Mouse (Mus musculus) stomach, embryonic 14.5 days (tissue): ENCODE measurements around the gene Pclo. TPM values are rescaled to one million over a fixed set of nuclear protein-coding genes. Genes with fewer than 3 reads are reported as not detected.
"Not testable (repeated sequence)": the region's sequence is repeated elsewhere in the genome, so short reads cannot be mapped to it uniquely, and the experiment has no call there.

ENCODE experiments used
- ATAC-seq: fragments of 200-750 bp; cut with Nextera tagmentation; 2 replicates; pipeline ENCODE4 v1.8.0; 2017; ENCODE audit warnings: low read depth, moderate TSS enrichment; ENCODE audit not compliant: insufficient number of reproducible peaks, insufficient read depth, low FRiP score
- H3K27ac ChIP-seq: fragments of 300-500 bp; sonication (generic); 2 replicates; pipeline ENCODE4 v1.5.1; 2014; ENCODE audit warnings: mild to moderate bottlenecking, low read length, moderate library complexity, mixed read lengths
- H3K27me3 ChIP-seq: fragments of 300-500 bp; sonication (generic); 2 replicates; pipeline ENCODE4 v1.6.1; 2014; ENCODE audit warnings: low read length, control low read depth, mixed read lengths; ENCODE audit not compliant: control insufficient read depth, insufficient read depth
- H3K36me3 ChIP-seq: fragments of 300-500 bp; sonication (generic); 2 replicates; pipeline ENCODE4 v1.6.1; 2014; ENCODE audit warnings: mild to moderate bottlenecking, control low read depth, low read length, moderate library complexity, mixed read lengths; ENCODE audit not compliant: control insufficient read depth, insufficient read depth
- H3K4me1 ChIP-seq: fragments of 300-500 bp; sonication (generic); 2 replicates; pipeline ENCODE4 v1.6.1; 2014; ENCODE audit warnings: low read length, control low read depth, mixed read lengths; ENCODE audit not compliant: control insufficient read depth, insufficient read depth
- H3K4me2 ChIP-seq: fragments of 300-500 bp; sonication (generic); replicated peaks from 2 replicates; pipeline ENCODE4 v1.6.1; 2014; ENCODE audit warnings: low read depth, low read length, control low read depth
- H3K4me3 ChIP-seq: fragments of 300-500 bp; sonication (generic); 2 replicates; pipeline ENCODE4 v1.5.1; 2014; ENCODE audit warnings: low read depth, low read length, control low read depth
- H3K9ac ChIP-seq: fragments of 300-500 bp; sonication (generic); replicated peaks from 2 replicates; pipeline ENCODE4 v1.6.1; 2014; ENCODE audit warnings: low read depth, mild to moderate bottlenecking, control low read depth, low read length, moderate library complexity, mixed read lengths
- H3K9me3 ChIP-seq: fragments of 300-500 bp; sonication (generic); 2 replicates; pipeline ENCODE4 v1.6.1; 2016; ENCODE audit warnings: low read depth, low read length, control low read depth; ENCODE audit not compliant: control insufficient read depth
- WGBS: fragments of 180-500 bp; shearing (Covaris S2); extraction: QIAGEN DNeasy Blood & Tissue Kit; methylation state at CpG from one replicate; pipeline ENCODE4 v1.1.7; 2014; 5-methylcytosine and 5-hydroxymethylcytosine counted together
- polyA plus RNA-seq: library from polyadenylated mRNA; unstranded; fragments of >200 nt; fragmentation: Nextera tagmentation; extraction: Ambion mirVana; gene quantifications from 2 replicates; pipeline ENCODE4 v1.2.1, GENCODE M21; 2014

Gene Pclo
- polyA plus RNA-seq, 1 experiment from 2014 or later: 2.3 TPM

DNA sequence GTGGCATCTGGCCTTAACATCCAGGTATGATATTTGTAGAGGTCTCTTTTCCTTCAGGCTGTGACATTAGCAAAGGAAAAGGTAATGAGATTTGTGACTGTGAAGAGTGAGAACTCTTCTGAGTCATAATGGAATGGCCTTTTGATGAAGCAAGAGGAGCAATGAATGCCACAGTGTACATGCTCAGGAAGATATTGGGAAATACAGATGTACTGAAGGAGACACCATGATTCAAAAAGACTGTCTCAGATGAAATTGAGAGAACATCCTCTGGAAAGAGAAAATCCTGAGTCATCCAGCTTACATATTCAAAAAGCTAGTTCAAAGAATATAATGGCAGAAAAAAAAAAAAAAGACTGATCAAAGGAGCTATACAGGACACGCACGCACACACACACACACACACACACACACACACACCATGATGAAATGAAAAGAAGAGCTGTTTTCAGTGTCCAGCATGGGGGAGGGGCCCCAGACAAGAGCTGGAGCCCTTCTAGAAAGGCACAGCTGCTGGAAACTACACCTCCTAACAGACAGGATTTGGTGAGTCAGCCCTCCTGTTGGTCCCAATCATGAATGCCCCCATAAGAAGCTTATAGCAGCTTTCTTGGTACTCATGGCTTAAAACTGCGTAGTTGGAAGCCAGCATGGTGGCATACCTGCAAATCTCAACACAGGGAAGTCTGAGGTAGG is 318.6 kb downstream of the Pclo start:
- no peak overlapping the region for H3K4me2 ChIP-seq
- ATAC-seq: no peak
- H3K9ac ChIP-seq: no peak overlapping the region
- H3K27ac ChIP-seq: no peak overlapping the region
- WGBS: 83% methylated on average over 3 of the region's 3 CpGs
- H3K27me3 ChIP-seq: no peaks in the 10 kb centered on the region
- H3K36me3 ChIP-seq: no peaks in the 10 kb centered on the region
- H3K9me3 ChIP-seq: no peaks in the 10 kb centered on the region
- no peak overlapping the region for H3K4me3 ChIP-seq
- H3K4me1 ChIP-seq: no peaks in the 10 kb centered on the region; the same call in 1 of the 2 replicates

DNA sequence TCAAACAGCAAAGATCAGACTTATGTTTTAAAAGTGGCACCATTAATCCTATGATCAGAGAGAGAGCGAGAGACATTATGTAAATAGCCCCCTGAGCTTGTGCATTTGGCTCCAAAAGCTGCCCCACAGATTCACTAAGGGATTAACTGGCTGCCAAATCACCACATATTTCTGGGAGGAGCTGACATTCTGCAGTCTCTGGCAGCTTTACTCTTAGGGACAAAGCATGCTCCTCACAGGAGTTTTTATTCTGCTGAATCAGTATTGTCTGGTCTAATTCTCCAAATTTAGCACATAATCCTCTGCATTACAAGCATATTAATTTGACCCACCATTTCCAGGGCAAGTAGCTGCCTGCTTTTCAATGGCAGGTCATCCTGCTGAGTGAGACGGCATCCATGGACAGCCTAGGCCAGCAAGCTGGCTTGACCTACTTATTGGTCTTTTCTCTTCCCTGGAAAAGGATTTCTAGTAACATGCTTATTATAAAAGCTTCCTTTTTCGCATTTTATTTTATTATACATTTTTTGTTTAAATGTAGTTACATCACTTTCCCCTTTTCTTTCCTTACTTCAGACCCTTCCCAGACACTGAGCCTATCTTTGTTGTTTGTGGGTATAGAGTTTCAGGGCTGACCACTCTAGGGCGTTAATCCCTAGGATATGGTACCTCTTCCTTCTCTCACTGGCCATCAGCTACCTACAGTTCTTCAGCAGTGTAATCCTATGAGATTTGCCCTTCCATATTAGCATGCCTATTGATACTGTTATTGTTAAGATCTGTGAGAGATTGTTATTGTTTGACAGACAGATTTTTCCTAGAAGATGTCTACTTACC is 319.7 kb downstream of the Pclo start:
- Histone ChIP-seq H3K4me1 (no peaks in the 10 kb centered on the region; the same call in 1 of the 2 replicates), H3K9me3 (no peaks in the 10 kb centered on the region), H3K36me3 (no peaks in the 10 kb centered on the region), H3K9ac (no peak overlapping the region), H3K4me2 (no peak overlapping the region), H3K4me3 (no peak overlapping the region), H3K27me3 (no peaks in the 10 kb centered on the region), H3K27ac (no peak overlapping the region)
- ATAC-seq: no peak
- WGBS: 50% methylated on average over 4 of the region's 4 CpGs

DNA sequence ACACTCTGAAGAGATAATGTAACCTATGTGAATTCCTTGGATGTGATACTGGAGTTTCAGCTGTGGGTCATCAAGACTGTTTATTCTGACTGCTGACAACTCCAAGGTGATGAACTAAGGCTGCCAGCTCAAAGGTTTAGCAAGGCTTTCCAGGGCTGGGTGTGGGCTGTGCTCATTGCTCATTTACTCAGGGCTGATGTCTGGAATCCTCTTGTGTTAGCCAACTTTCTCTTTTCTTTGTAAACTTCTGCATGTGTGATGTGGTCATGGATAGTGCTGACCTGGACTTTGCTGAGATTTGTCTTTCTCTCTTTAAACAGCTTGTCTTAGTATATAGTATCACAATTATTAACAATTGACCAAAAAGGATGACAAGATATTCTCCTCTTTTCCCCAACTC is 338.9 kb downstream of the Pclo start:
- H3K4me1 ChIP-seq: no peaks in the 10 kb centered on the region
- no peak overlapping the region for H3K4me3 ChIP-seq
- no peak overlapping the region for H3K4me2 ChIP-seq
- no peak overlapping the region for H3K27ac ChIP-seq
- no peaks in the 10 kb centered on the region for H3K9me3 ChIP-seq
- H3K36me3 ChIP-seq: no peaks in the 10 kb centered on the region
- peak; percentile 49; the same call in 1 of the 2 replicates for ATAC-seq
- no peak overlapping the region for H3K9ac ChIP-seq
- H3K27me3 ChIP-seq: no peaks in the 10 kb centered on the region

DNA sequence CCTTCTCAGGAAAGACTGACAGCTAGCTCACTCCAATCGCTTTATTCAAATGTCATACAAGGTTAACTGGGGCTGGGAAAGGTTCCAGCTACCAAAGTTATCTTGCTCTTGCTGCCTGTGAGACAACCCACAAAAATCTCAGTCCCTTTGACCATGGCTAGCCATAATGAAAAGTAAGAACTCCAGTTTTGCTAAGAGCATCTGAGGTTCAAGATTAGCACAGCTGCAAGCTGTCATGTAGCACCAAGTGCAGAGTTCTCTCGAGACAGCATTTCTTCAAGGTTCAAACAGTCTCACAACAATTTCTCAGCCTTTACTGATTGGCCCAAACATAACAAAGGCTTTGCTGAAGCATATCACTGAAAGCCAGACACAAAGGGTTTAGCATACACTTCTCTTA is 370.6 kb downstream of the Pclo start:
- ATAC-seq: not testable (repeated sequence)
- 48% methylated on average over 2 of the region's 2 CpGs for WGBS

DNA sequence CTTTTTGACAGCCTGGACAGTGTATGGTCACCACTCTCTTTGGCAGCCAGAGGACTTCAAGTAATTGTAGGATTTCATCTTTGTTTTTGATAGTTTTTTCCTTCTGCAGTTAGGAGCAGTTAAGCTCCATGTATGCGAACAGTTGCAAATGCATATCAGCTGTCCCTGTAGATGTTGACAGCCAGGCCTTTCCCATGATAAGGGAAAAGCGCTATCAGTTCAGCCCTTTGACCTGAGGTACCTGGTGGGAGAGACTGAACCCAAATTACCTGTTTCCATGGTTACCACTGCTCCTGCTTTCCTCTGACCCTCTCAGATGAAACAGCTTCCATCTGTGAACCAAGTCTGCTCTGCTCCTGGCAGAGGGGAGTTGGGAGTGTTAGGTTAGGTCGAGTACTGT is 377.5 kb downstream of the Pclo start:
- no peaks in the 10 kb centered on the region for H3K27me3 ChIP-seq
- H3K4me3 ChIP-seq: no peak overlapping the region
- ATAC-seq: no peak
- 52% methylated on average over 3 of the region's 3 CpGs for WGBS
- no peak overlapping the region for H3K4me2 ChIP-seq
- H3K36me3 ChIP-seq: no peaks in the 10 kb centered on the region
- H3K9ac ChIP-seq: no peak overlapping the region
- no peaks in the 10 kb centered on the region for H3K4me1 ChIP-seq
- no peaks in the 10 kb centered on the region; the same call in 1 of the 2 replicates for H3K9me3 ChIP-seq
- H3K27ac ChIP-seq: no peak overlapping the region

More for the DNA sequence above, 370.6 kb downstream of the Pclo start:
- H3K9ac ChIP-seq, H3K4me2 ChIP-seq, H3K9me3 ChIP-seq, H3K27ac ChIP-seq, H3K4me1 ChIP-seq, H3K4me3 ChIP-seq, H3K27me3 ChIP-seq, H3K36me3 ChIP-seq: not testable (repeated sequence)

DNA sequence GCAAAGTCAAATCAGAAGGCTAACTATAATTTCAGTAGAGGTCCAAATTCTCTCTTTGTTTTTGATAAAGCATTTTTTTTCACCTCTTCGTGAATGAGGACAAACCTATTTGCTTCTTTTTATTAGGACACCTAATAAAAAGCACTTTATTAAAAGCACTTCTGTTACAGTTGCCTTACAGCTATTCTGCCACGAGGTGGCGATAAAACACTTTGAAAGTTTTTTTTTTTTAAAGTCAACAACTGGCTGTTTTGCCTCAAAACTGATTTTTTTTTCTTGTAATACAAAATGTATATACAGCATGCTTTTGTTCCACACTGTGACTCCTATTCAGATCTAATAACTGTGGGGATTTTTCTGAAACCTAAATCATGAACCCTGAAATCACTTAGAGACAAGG is 388.8 kb downstream of the Pclo start:
- not testable (repeated sequence) for H3K27me3 ChIP-seq, H3K27ac ChIP-seq, H3K9ac ChIP-seq, H3K4me3 ChIP-seq, H3K9me3 ChIP-seq, H3K4me1 ChIP-seq, H3K36me3 ChIP-seq, ATAC-seq, H3K4me2 ChIP-seq
- 17% methylated on average over 3 of the region's 3 CpGs for WGBS
